Mouse (Mus musculus) kidney, adult 11 months (tissue): ENCODE data around the gene Acss3.
A peak's percentile ranks its signal among the peaks of the same experiment; 100 is the strongest.

Source experiments
- DNase-seq: peaks from one replicate; pipeline ENCODE4 v3.0.0; 2022

Gene Acss3

GRCm38 (mm10) chr10:107123529-107124335 is at the start of gene Acss3:
TSS of gene Acss3 (minus strand) at chr10:107123668.
- DNase-seq: peak; percentile 81

GRCm38 (mm10) chr10:107172003-107172689 is 48.7 kb upstream of the Acss3 start:
- DNase-seq: no peak

GRCm38 (mm10) chr10:107166486-107166885 is 43.0 kb upstream of the Acss3 start:
- DNase-seq: no peak

- no peak for DNase-seq
These were observed 25.3 kb upstream of the Acss3 start for GRCm38 (mm10) chr10:107148759-107149158.

- no peak for DNase-seq
These were observed 20.5 kb upstream of the Acss3 start for GRCm38 (mm10) chr10:107144016-107144415.

GRCm38 (mm10) chr10:107142910-107143309 is 19.4 kb upstream of the Acss3 start:
- no peak for DNase-seq

- DNase-seq: no peak
These were observed 532 bp downstream of the Acss3 start for GRCm38 (mm10) chr10:107122744-107123528.

- DNase-seq: no peak
These were observed 2.2 kb downstream of the Acss3 start for GRCm38 (mm10) chr10:107121301-107121700.

- no peak for DNase-seq
These were observed 4.3 kb downstream of the Acss3 start for GRCm38 (mm10) chr10:107119135-107119534.

GRCm38 (mm10) chr10:107116709-107117267 is 6.7 kb downstream of the Acss3 start:
- DNase-seq: no peak

GRCm38 (mm10) chr10:107115930-107116642 is 7.4 kb downstream of the Acss3 start:
- peak; percentile 15 for DNase-seq

- DNase-seq: no peak
These were observed 8.3 kb downstream of the Acss3 start for GRCm38 (mm10) chr10:107115121-107115520.

GRCm38 (mm10) chr10:107094452-107094851 is 29.0 kb downstream of the Acss3 start:
- no peak for DNase-seq

GRCm38 (mm10) chr10:107053846-107054624 is 69.4 kb downstream of the Acss3 start:
- no peak for DNase-seq

GRCm38 (mm10) chr10:107050489-107050888 is 73.0 kb downstream of the Acss3 start:
- no peak for DNase-seq

- no peak for DNase-seq
These were observed 80.8 kb downstream of the Acss3 start for GRCm38 (mm10) chr10:107042656-107043055.

GRCm38 (mm10) chr10:107040837-107041236 is 82.6 kb downstream of the Acss3 start:
- DNase-seq: no peak

GRCm38 (mm10) chr10:107040378-107040777 is 83.1 kb downstream of the Acss3 start:
- no peak for DNase-seq

- DNase-seq: peak; percentile 7
These were observed 84.3 kb downstream of the Acss3 start for GRCm38 (mm10) chr10:107039211-107039610.

- DNase-seq: no peak
These were observed 99.2 kb downstream of the Acss3 start for GRCm38 (mm10) chr10:107024254-107024653.

GRCm38 (mm10) chr10:107021118-107021517 is 102.3 kb downstream of the Acss3 start:
- no peak for DNase-seq

GRCm38 (mm10) chr10:107011142-107011541 is 112.3 kb downstream of the Acss3 start:
- DNase-seq: no peak
